Mouse (Mus musculus) spleen, adult 2 months (tissue): Measurements from ENCODE around the gene Elavl4.

Experiments used
- CTCF ChIP-seq: fragments of 200-500 bp; IDR thresholded peaks from 2 replicates; pipeline ENCODE4 v1.5.1; 2011; ENCODE audit warnings: mild to moderate bottlenecking, inconsistent platforms; ENCODE audit not compliant: insufficient read depth, insufficient read length, insufficient replicate concordance; ENCODE audit errors: extremely low read depth
- POLR2A ChIP-seq: fragments of 200-500 bp; IDR thresholded peaks from 2 replicates; pipeline ENCODE4 v1.6.1; 2011; ENCODE audit warnings: low read depth, low read length, inconsistent platforms

- TF ChIP-seq CTCF (no peak), POLR2A (no peak)
These were observed 186.5 kb downstream of the Elavl4 start for GRCm38 (mm10) chr4:110165217-110165616.
